7 mouse cellular contexts compared by ENCODE assay signal in genomic region chr2:21028605-21029004, GRCm38 (mm10). TPM values are rescaled to one million over a fixed set of nuclear protein-coding genes. Genes with fewer than 3 reads are reported as not detected.
A peak's percentile ranks its signal among the peaks of the same experiment; 100 is the strongest.
DNase-seq lines count a peak whose midpoint lies in the region; ATAC-seq lines count a peak whose summit lies in the region.

No protein-coding gene starts in this region.

- no peak; the same call in 1 of the 2 replicates for ATAC-seq in stomach, embryonic 16.5 days (ENCODE audit: insufficient read depth, low FRiP score)

- H3K27ac ChIP-seq in stomach, embryonic 16.5 days (ENCODE audit: low read length), result peak overlapping the region; percentile 44

- H3K9me3 ChIP-seq in stomach, embryonic 16.5 days (replicated peaks; ENCODE audit: control insufficient read depth, low read length), result no peaks in the 10 kb centered on the region

- peaks cover 8% of the 10 kb centered on the region for H3K4me1 ChIP-seq in stomach, embryonic 16.5 days (ENCODE audit: control insufficient read depth, insufficient read depth, low read length)

- WGBS in stomach, embryonic 16.5 days, result 14% methylated on average over 2 of the region's 2 CpGs

- no peaks in the 10 kb centered on the region for H3K27me3 ChIP-seq in stomach, embryonic 16.5 days (ENCODE audit: control insufficient read depth, insufficient read depth, low read length)

- no peak overlapping the region for H3K4me3 ChIP-seq in stomach, embryonic 16.5 days (replicated peaks; ENCODE audit: low read length)

- intact Hi-C loops in left cerebral cortex, postnatal 4 days (cut with DNase I), result no loop called here
- intact Hi-C loops in gastrocnemius, postnatal 14 days (cut with DNase I; ENCODE audit: low total_unique reads), result no loop called here

- peak; percentile 66 for DNase-seq in left cerebral cortex, adult 11 months (ENCODE audit: low spot score)
- DNase-seq in left cerebral cortex, postnatal 4 days, result no peak
- DNase-seq in gastrocnemius, postnatal 14 days, result peak; percentile 68
- peak; percentile 89 for DNase-seq in layer of hippocampus, adult 9-11 months
- DNase-seq in yolk sac, embryonic 10.5 days (ENCODE audit: low spot score), result no peak
- no peak for DNase-seq in thymus, postnatal 14 days

- H3K4me2 ChIP-seq in stomach, embryonic 16.5 days (ENCODE audit: low read depth, low read length), result no peak overlapping the region

- no peaks in the 10 kb centered on the region for H3K36me3 ChIP-seq in stomach, embryonic 16.5 days (ENCODE audit: control insufficient read depth, insufficient read depth, low read length)

- H3K9ac ChIP-seq in stomach, embryonic 16.5 days (ENCODE audit: low read length), result no peak overlapping the region

RNA-seq across cellular contexts. Expression of gene Arhgap21, which starts 59.9 kb away (rescaled TPM):
- total RNA-seq in left cerebral cortex, postnatal 4 days (2021), result 100 to 1,000 TPM; 235 to 259 TPM
- total RNA-seq in gastrocnemius, postnatal 14 days (2021), result 10 to 100 TPM; 26.8 to 33.7 TPM
- 9.3 and 9.5 TPM in 2 replicates for polyA plus RNA-seq in stomach, embryonic 16.5 days (2015; fragmentation: Nextera tagmentation; extraction: Ambion mirVana)

Comparison
In these comparisons a context has a peak if more than half of its experiments do, and no peak if none do; other contexts are left out.
1. DNase-seq: peak in left cerebral cortex, adult 11 months (single experiment), gastrocnemius, postnatal 14 days (single experiment) and layer of hippocampus, adult 9-11 months (single experiment); none in left cerebral cortex, postnatal 4 days (single experiment), yolk sac, embryonic 10.5 days (single experiment) and thymus, postnatal 14 days (single experiment).
2. RNA of gene Arhgap21, which starts 59.9 kb away (total RNA-seq): 235 to 259 TPM in left cerebral cortex, postnatal 4 days; 26.8 to 33.7 TPM in gastrocnemius, postnatal 14 days; every median in the first group is over 4 times any median in the second.